Mouse (Mus musculus): ENCODE measurements around the gene Vat1. TPM values are rescaled to one million over a fixed set of nuclear protein-coding genes. Genes with fewer than 3 reads are reported as not detected.

Vat1 gene
- total RNA-seq, 2 experiments from 2014 or later = 8.1 to 12.3 TPM

GRCm38 (mm10) chr11:101415306-101415705 lies 50.7 kb downstream of the Vat1 start:
- ATAC-seq (replicated peaks; ENCODE audit: low FRiP score, poor library complexity, severe bottlenecking) = no peak

Other genes with a start within 250 kb of the Vat1 start
- gene Ezh1, start 239.8 kb downstream of the Vat1 start, total RNA-seq (2015; ENCODE audit: low replicate concordance) = 161 and 177 TPM in 2 replicates
- gene Ezh1, start 239.8 kb downstream of the Vat1 start, total RNA-seq (2017; ENCODE audit: low replicate concordance) = 208 and 251 TPM in 2 replicates
- 2.7 TPM in 1 of 2 replicates, not detected in the other for gene Ramp2, start 220.2 kb downstream of the Vat1 start, total RNA-seq (2015; ENCODE audit: low replicate concordance)
- gene Ramp2, start 220.2 kb downstream of the Vat1 start, total RNA-seq (2017; ENCODE audit: low replicate concordance) = not detected in 2 replicates
- gene Vps25, start 212.5 kb downstream of the Vat1 start, total RNA-seq (2015; ENCODE audit: low replicate concordance) = 83.8 and 91.5 TPM in 2 replicates
- 25.0 and 31.3 TPM in 2 replicates for gene Vps25, start 212.5 kb downstream of the Vat1 start, total RNA-seq (2017; ENCODE audit: low replicate concordance)
- gene Wnk4, start 205.7 kb downstream of the Vat1 start, total RNA-seq (2015; ENCODE audit: low replicate concordance) = 2.3 and 17.7 TPM in 2 replicates
- gene Wnk4, start 205.7 kb downstream of the Vat1 start, total RNA-seq (2017; ENCODE audit: low replicate concordance) = 1.5 and 6.0 TPM in 2 replicates
- gene Cntd1, start 187.2 kb downstream of the Vat1 start, total RNA-seq (2015; ENCODE audit: low replicate concordance) = 0.96 TPM in 1 of 2 replicates, not detected in the other
- 2.2 and 5.4 TPM in 2 replicates for gene Cntd1, start 187.2 kb downstream of the Vat1 start, total RNA-seq (2017; ENCODE audit: low replicate concordance)
- gene Coa3, start 187.1 kb downstream of the Vat1 start, total RNA-seq (2015; ENCODE audit: low replicate concordance) = 12.3 and 29.8 TPM in 2 replicates
- gene Coa3, start 187.1 kb downstream of the Vat1 start, total RNA-seq (2017; ENCODE audit: low replicate concordance) = 5.3 and 10.6 TPM in 2 replicates
- 98.0 and 105 TPM in 2 replicates for gene Becn1, start 163.9 kb downstream of the Vat1 start, total RNA-seq (2015; ENCODE audit: low replicate concordance)
- 362 and 618 TPM in 2 replicates for gene Becn1, start 163.9 kb downstream of the Vat1 start, total RNA-seq (2017; ENCODE audit: low replicate concordance)
- gene Psme3, start 150.0 kb downstream of the Vat1 start, total RNA-seq (2015; ENCODE audit: low replicate concordance) = 797 and 835 TPM in 2 replicates
- gene Psme3, start 150.0 kb downstream of the Vat1 start, total RNA-seq (2017; ENCODE audit: low replicate concordance) = 707 and 918 TPM in 2 replicates
- gene Aoc2, start 141.2 kb downstream of the Vat1 start, total RNA-seq (2015; ENCODE audit: low replicate concordance) = 47.1 and 65.0 TPM in 2 replicates
- gene Aoc2, start 141.2 kb downstream of the Vat1 start, total RNA-seq (2017; ENCODE audit: low replicate concordance) = 44.1 and 45.0 TPM in 2 replicates
- 4.0 and 6.9 TPM in 2 replicates for gene Aoc3, start 135.6 kb downstream of the Vat1 start, total RNA-seq (2015; ENCODE audit: low replicate concordance)
- 2.9 and 6.6 TPM in 2 replicates for gene Aoc3, start 135.6 kb downstream of the Vat1 start, total RNA-seq (2017; ENCODE audit: low replicate concordance)
- not detected in 2 replicates for gene G6pc, start 98.7 kb downstream of the Vat1 start, total RNA-seq (2015; ENCODE audit: low replicate concordance)
- 0.70 TPM in 1 of 2 replicates, not detected in the other for gene G6pc, start 98.7 kb downstream of the Vat1 start, total RNA-seq (2017; ENCODE audit: low replicate concordance)
- 2.9 and 5.2 TPM in 2 replicates for gene Aarsd1, start 48.6 kb downstream of the Vat1 start, total RNA-seq (2015; ENCODE audit: low replicate concordance)
- gene Aarsd1, start 48.6 kb downstream of the Vat1 start, total RNA-seq (2017; ENCODE audit: low replicate concordance) = 4.6 and 17.4 TPM in 2 replicates
- gene Gm27029, start 41.4 kb downstream of the Vat1 start, total RNA-seq (2015; ENCODE audit: low replicate concordance) = not detected in 2 replicates
- not detected in 2 replicates for gene Gm27029, start 41.4 kb downstream of the Vat1 start, total RNA-seq (2017; ENCODE audit: low replicate concordance)
- 2.1 and 3.3 TPM in 2 replicates for gene Rundc1, start 41.1 kb downstream of the Vat1 start, total RNA-seq (2015; ENCODE audit: low replicate concordance)
- 0.56 and 2.7 TPM in 2 replicates for gene Rundc1, start 41.1 kb downstream of the Vat1 start, total RNA-seq (2017; ENCODE audit: low replicate concordance)
- gene Ptges3l, start 40.9 kb downstream of the Vat1 start, total RNA-seq (2015; ENCODE audit: low replicate concordance) = 2.9 TPM in 1 of 2 replicates, not detected in the other
- not detected in 2 replicates for gene Ptges3l, start 40.9 kb downstream of the Vat1 start, total RNA-seq (2017; ENCODE audit: low replicate concordance)
- gene Rpl27, start 23.9 kb downstream of the Vat1 start, total RNA-seq (2015; ENCODE audit: low replicate concordance) = 108 and 182 TPM in 2 replicates
- gene Rpl27, start 23.9 kb downstream of the Vat1 start, total RNA-seq (2017; ENCODE audit: low replicate concordance) = 176 and 239 TPM in 2 replicates
- 71.9 and 78.0 TPM in 2 replicates for gene Ifi35, start 17.8 kb downstream of the Vat1 start, total RNA-seq (2015; ENCODE audit: low replicate concordance)
- gene Ifi35, start 17.8 kb downstream of the Vat1 start, total RNA-seq (2017; ENCODE audit: low replicate concordance) = 62.4 and 81.0 TPM in 2 replicates
- gene Rnd2, start 1.2 kb downstream of the Vat1 start, total RNA-seq (2015; ENCODE audit: low replicate concordance) = not detected in 2 replicates
- gene Rnd2, start 1.2 kb downstream of the Vat1 start, total RNA-seq (2017; ENCODE audit: low replicate concordance) = 1.4 TPM in 1 of 2 replicates, not detected in the other
- gene Brca1, start 85.7 kb upstream of the Vat1 start, total RNA-seq (2015; ENCODE audit: low replicate concordance) = 20.7 and 26.3 TPM in 2 replicates
- 48.9 and 52.9 TPM in 2 replicates for gene Brca1, start 85.7 kb upstream of the Vat1 start, total RNA-seq (2017; ENCODE audit: low replicate concordance)
- gene Nbr1, start 85.9 kb upstream of the Vat1 start, total RNA-seq (2015; ENCODE audit: low replicate concordance) = 128 and 158 TPM in 2 replicates
- gene Nbr1, start 85.9 kb upstream of the Vat1 start, total RNA-seq (2017; ENCODE audit: low replicate concordance) = 218 and 300 TPM in 2 replicates
- gene Tmem106a, start 116.0 kb upstream of the Vat1 start, total RNA-seq (2015; ENCODE audit: low replicate concordance) = 6.9 and 16.9 TPM in 2 replicates
- 3.6 and 3.8 TPM in 2 replicates for gene Tmem106a, start 116.0 kb upstream of the Vat1 start, total RNA-seq (2017; ENCODE audit: low replicate concordance)
- not detected in 2 replicates for gene Gm11634, start 133.0 kb upstream of the Vat1 start, total RNA-seq (2015; ENCODE audit: low replicate concordance)
- gene Gm11634, start 133.0 kb upstream of the Vat1 start, total RNA-seq (2017; ENCODE audit: low replicate concordance) = not detected in 2 replicates
- gene Rdm1, start 161.0 kb upstream of the Vat1 start, total RNA-seq (2015; ENCODE audit: low replicate concordance) = 6.7 and 18.6 TPM in 2 replicates
- gene Rdm1, start 161.0 kb upstream of the Vat1 start, total RNA-seq (2017; ENCODE audit: low replicate concordance) = 4.6 and 6.2 TPM in 2 replicates
- gene Arl4d, start 199.3 kb upstream of the Vat1 start, total RNA-seq (2015; ENCODE audit: low replicate concordance) = not detected in 2 replicates
- gene Arl4d, start 199.3 kb upstream of the Vat1 start, total RNA-seq (2017; ENCODE audit: low replicate concordance) = 0.85 and 1.5 TPM in 2 replicates